Mouse (Mus musculus): ENCODE results near the gene Arl5b. TPM values are rescaled to one million over a fixed set of nuclear protein-coding genes. Genes with fewer than 3 reads are reported as not detected.

Gene Arl5b
- polyA plus RNA-seq, 1 experiment from 2014 or later = 32.8 TPM

DNA sequence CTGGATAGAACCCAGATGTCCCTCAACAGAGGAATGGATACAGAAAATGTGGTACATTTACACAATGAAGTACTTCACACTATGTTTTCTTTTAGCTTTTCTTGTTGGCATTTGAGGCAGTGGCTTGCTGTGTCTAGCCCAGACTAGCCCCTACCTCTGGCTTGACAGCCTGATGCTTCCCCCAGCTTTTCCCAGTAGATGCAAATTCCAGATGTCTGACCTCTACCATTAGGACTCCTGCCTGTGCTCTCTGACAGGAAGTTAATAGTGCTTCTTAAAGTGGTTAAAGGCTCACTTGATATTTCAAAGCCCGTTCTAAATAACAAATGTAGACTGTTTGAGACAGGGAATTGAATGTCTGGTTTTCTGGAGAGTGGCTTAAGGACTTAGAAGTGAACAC lies 14.6 kb downstream of the Arl5b start:
- Histone ChIP-seq H3K27ac (no peak overlapping the region), H3K9ac (no peak overlapping the region), H3K4me1 (0 out of 2 replicates have a peak, but pooled peaks cover 3% of the 10 kb centered on the region), H3K4me2 (no peak overlapping the region), H3K36me3 (0 out of 2 replicates have a peak, but pooled peaks cover 3% of the 10 kb centered on the region), H3K27me3 (no peaks in the 10 kb centered on the region), H3K9me3 (no peaks in the 10 kb centered on the region), H3K4me3 (no peak overlapping the region)
- no peak for ATAC-seq (ENCODE audit: insufficient number of reproducible peaks, low FRiP score, low TSS enrichment, low read depth)
- WGBS = 27% methylated on average over 1 of the region's 1 CpGs

GRCm38 (mm10) chr2:15064380-15065269 lies 15.4 kb downstream of the Arl5b start:
- no peak for ATAC-seq (ENCODE audit: insufficient number of reproducible peaks, low FRiP score, low TSS enrichment, low read depth)
- no peak overlapping the region for H3K27ac ChIP-seq
- H3K9ac ChIP-seq = no peak overlapping the region
- 0 out of 2 replicates have a peak, but pooled peaks cover 7% of the 10 kb centered on the region for H3K36me3 ChIP-seq
- H3K9me3 ChIP-seq = no peaks in the 10 kb centered on the region
- 66% methylated on average over 7 of the region's 7 CpGs for WGBS
- H3K27me3 ChIP-seq = no peaks in the 10 kb centered on the region
- 0 out of 2 replicates have a peak, but pooled peaks cover 3% of the 10 kb centered on the region for H3K4me1 ChIP-seq
- no peak overlapping the region for H3K4me3 ChIP-seq
- H3K4me2 ChIP-seq = no peak overlapping the region

GRCm38 (mm10) chr2:15065447-15065846 lies 16.3 kb downstream of the Arl5b start:
- Histone ChIP-seq H3K36me3 (peaks cover 14% of the 10 kb centered on the region), H3K9ac (no peak overlapping the region), H3K4me1 (0 out of 2 replicates have a peak, but pooled peaks cover 3% of the 10 kb centered on the region), H3K27me3 (no peaks in the 10 kb centered on the region), H3K4me3 (no peak overlapping the region), H3K27ac (no peak overlapping the region), H3K9me3 (no peaks in the 10 kb centered on the region), H3K4me2 (no peak overlapping the region)
- no peak for ATAC-seq (ENCODE audit: insufficient number of reproducible peaks, low FRiP score, low TSS enrichment, low read depth)
- WGBS = 86% methylated on average over 2 of the region's 2 CpGs

GRCm38 (mm10) chr2:15067091-15067490 lies 17.9 kb downstream of the Arl5b start:
- WGBS = 63% methylated on average over 5 of the region's 5 CpGs
- Histone ChIP-seq H3K4me2 (no peak overlapping the region), H3K9ac (no peak overlapping the region), H3K4me3 (no peak overlapping the region), H3K4me1 (0 out of 2 replicates have a peak, but pooled peaks cover 3% of the 10 kb centered on the region), H3K9me3 (no peaks in the 10 kb centered on the region), H3K36me3 (peaks cover 23% of the 10 kb centered on the region), H3K27me3 (no peaks in the 10 kb centered on the region), H3K27ac (no peak overlapping the region)
- no peak for ATAC-seq (ENCODE audit: insufficient number of reproducible peaks, low FRiP score, low TSS enrichment, low read depth)

GRCm38 (mm10) chr2:15083702-15084101 lies 34.5 kb downstream of the Arl5b start:
- WGBS = 95% methylated on average over 2 of the region's 2 CpGs
- no peak overlapping the region for H3K9ac ChIP-seq
- H3K4me3 ChIP-seq = no peak overlapping the region
- H3K36me3 ChIP-seq = peaks cover 42% of the 10 kb centered on the region
- no peak overlapping the region for H3K4me2 ChIP-seq
- no peaks in the 10 kb centered on the region for H3K4me1 ChIP-seq
- H3K27me3 ChIP-seq = no peaks in the 10 kb centered on the region
- no peak overlapping the region for H3K27ac ChIP-seq
- no peak for ATAC-seq (ENCODE audit: insufficient number of reproducible peaks, low FRiP score, low TSS enrichment, low read depth)
- H3K9me3 ChIP-seq = no peaks in the 10 kb centered on the region

DNA sequence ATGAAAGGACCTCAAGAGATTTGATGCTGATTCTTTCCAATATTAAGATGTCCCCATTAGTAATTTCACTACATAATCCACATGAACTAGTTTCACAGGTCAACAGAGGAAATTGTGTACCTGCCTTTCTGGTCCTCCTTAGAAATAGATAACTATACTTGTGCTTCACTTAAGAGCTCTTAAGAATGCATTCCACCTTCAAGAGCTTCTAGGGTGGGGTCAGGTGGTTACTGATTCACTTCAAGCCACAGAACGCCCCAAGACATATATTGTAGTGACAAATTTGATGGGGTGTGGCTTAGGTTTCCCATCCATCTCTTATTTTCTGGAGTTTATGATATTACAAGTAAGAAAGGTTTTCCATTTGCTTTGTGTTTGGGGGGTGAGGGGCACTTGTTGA lies 38.1 kb downstream of the Arl5b start:
- Histone ChIP-seq H3K9ac (no peak overlapping the region), H3K27ac (no peak overlapping the region), H3K4me3 (no peak overlapping the region), H3K27me3 (no peaks in the 10 kb centered on the region), H3K4me1 (no peaks in the 10 kb centered on the region), H3K9me3 (no peaks in the 10 kb centered on the region), H3K36me3 (peaks cover 18% of the 10 kb centered on the region), H3K4me2 (no peak overlapping the region)
- WGBS = 90% methylated on average over 1 of the region's 1 CpGs
- no peak for ATAC-seq (ENCODE audit: insufficient number of reproducible peaks, low FRiP score, low TSS enrichment, low read depth)

DNA sequence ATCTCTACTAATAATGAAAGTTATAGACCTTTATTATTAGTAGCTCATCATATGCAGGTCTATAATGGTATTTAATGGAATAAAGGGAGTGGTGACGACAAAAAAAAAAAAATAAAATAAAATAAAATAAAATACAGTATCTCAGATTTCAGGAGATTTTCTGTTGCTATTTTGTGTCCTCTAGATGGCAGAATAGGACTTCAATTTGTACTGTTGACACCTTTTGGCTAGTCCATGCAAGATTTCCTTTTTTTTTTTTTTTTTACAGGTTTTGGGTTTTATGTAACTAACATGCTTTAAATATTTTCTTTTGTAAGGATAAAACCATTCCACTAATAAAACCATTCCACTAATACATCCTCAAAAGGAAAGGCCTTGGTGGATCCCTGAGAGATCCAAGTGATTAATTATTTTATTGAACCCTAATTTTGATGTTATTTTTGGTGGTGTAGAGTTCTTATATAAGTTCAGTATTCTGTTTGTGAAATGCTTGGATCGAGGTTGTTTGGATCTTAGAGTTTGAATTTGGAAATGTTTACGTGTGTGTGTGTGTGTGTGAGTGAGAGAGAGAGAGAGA lies 47.4 kb downstream of the Arl5b start:
- Histone ChIP-seq H3K9ac (no peak overlapping the region), H3K4me2 (no peak overlapping the region), H3K4me1 (no peaks in the 10 kb centered on the region), H3K9me3 (no peaks in the 10 kb centered on the region), H3K27me3 (no peaks in the 10 kb centered on the region), H3K27ac (no peak overlapping the region), H3K36me3 (no peaks in the 10 kb centered on the region), H3K4me3 (no peak overlapping the region)
- ATAC-seq (ENCODE audit: insufficient number of reproducible peaks, low FRiP score, low TSS enrichment, low read depth) = no peak
- WGBS = 54% methylated on average over 3 of the region's 3 CpGs

DNA sequence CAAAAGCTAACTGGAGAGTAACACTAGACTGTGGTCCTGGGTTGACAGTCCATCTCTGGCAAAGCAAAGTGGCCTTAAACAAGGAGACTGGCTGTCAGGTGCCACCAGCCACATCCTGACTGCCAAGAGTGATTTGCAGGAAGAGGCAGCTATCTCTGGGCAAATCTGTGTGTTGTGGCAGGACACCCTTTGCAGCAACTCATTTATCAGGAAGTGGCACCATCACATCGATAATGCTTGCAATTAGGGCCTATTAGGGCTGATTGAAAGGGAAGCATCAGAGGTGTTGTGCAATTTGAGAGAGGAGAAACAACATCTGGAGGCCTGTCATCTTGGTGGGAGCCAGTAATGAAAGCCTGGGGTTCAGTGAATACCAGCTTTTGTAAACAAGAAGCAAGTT lies 55.2 kb downstream of the Arl5b start:
- no peaks in the 10 kb centered on the region for H3K36me3 ChIP-seq
- no peak overlapping the region for H3K4me2 ChIP-seq
- no peaks in the 10 kb centered on the region for H3K27me3 ChIP-seq
- no peak for ATAC-seq (ENCODE audit: insufficient number of reproducible peaks, low FRiP score, low TSS enrichment, low read depth)
- no peaks in the 10 kb centered on the region for H3K4me1 ChIP-seq
- no peak overlapping the region for H3K27ac ChIP-seq
- no peak overlapping the region for H3K4me3 ChIP-seq
- WGBS = 33% methylated on average over 1 of the region's 1 CpGs
- H3K9ac ChIP-seq = no peak overlapping the region
- no peaks in the 10 kb centered on the region for H3K9me3 ChIP-seq

DNA sequence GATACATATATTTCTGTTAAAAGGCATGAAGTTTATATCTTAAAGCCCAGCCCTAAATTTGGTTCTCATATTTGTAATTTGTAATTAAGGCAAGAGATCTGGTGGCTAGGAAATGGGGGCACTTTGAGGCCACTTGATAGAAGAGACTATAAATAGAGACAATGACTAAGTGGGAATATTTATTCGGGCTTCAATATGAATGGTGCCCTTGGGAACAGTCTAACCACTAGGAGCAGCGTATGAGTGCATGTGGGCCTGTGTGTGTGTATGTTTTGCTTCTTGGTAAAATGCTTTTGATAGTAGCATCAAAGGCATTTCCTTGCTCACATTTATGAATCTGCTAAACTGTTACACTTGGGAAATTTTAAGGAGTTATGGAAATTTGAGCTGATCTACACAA lies 62.1 kb downstream of the Arl5b start:
- no peaks in the 10 kb centered on the region for H3K9me3 ChIP-seq
- ATAC-seq (ENCODE audit: insufficient number of reproducible peaks, low FRiP score, low TSS enrichment, low read depth) = no peak
- no peak overlapping the region for H3K9ac ChIP-seq
- no peak overlapping the region for H3K4me2 ChIP-seq
- 70% methylated on average over 2 of the region's 2 CpGs for WGBS
- no peaks in the 10 kb centered on the region for H3K4me1 ChIP-seq
- H3K4me3 ChIP-seq = no peak overlapping the region
- H3K27me3 ChIP-seq = no peaks in the 10 kb centered on the region
- H3K27ac ChIP-seq = no peak overlapping the region
- H3K36me3 ChIP-seq = no peaks in the 10 kb centered on the region

- no peak for ATAC-seq (ENCODE audit: insufficient number of reproducible peaks, low FRiP score, low TSS enrichment, low read depth)
- Histone ChIP-seq H3K27ac (no peak overlapping the region), H3K9me3 (no peaks in the 10 kb centered on the region), H3K36me3 (no peaks in the 10 kb centered on the region), H3K27me3 (no peaks in the 10 kb centered on the region), H3K4me1 (no peaks in the 10 kb centered on the region), H3K9ac (no peak overlapping the region), H3K4me2 (no peak overlapping the region), H3K4me3 (no peak overlapping the region)
- WGBS = 54% methylated on average over 1 of the region's 1 CpGs
Observed at GRCm38 (mm10) chr2:15111808-15112440, 62.7 kb downstream of the Arl5b start.

DNA sequence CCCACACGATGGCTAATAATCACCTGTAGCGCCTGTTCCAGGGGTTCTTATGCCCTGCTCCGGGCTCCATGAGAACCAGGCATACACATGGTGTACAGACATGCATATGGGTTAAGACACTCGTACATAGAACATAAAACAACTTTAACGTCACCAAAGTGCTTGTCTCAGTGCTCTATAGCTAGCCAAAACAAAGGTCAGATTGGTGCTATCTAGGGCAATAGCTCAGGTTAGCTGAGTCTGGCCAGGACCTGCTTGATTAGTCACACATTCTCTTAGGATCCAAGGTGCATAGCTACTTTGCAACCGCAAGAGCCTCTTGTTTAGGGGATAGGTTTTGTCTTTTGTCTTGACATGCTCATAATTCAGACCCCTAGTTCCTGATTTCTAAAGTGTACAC lies 63.5 kb downstream of the Arl5b start:
- Histone ChIP-seq H3K4me3 (no peak overlapping the region), H3K4me1 (no peaks in the 10 kb centered on the region), H3K4me2 (no peak overlapping the region), H3K9ac (no peak overlapping the region), H3K27me3 (no peaks in the 10 kb centered on the region), H3K9me3 (no peaks in the 10 kb centered on the region), H3K27ac (no peak overlapping the region), H3K36me3 (no peaks in the 10 kb centered on the region)
- WGBS = 83% methylated on average over 6 of the region's 6 CpGs
- ATAC-seq (ENCODE audit: insufficient number of reproducible peaks, low FRiP score, low TSS enrichment, low read depth) = no peak

GRCm38 (mm10) chr2:15121217-15121680 lies 72.1 kb downstream of the Arl5b start:
- Histone ChIP-seq H3K4me1 (no peaks in the 10 kb centered on the region), H3K4me2 (no peak overlapping the region), H3K4me3 (no peak overlapping the region), H3K27ac (no peak overlapping the region), H3K9me3 (no peaks in the 10 kb centered on the region), H3K27me3 (no peaks in the 10 kb centered on the region), H3K36me3 (no peaks in the 10 kb centered on the region), H3K9ac (no peak overlapping the region)
- no peak for ATAC-seq (ENCODE audit: insufficient number of reproducible peaks, low FRiP score, low TSS enrichment, low read depth)
- WGBS = 90% methylated on average over 1 of the region's 1 CpGs

All from limb, embryonic 15.5 days (tissue).